Comparison of ENCODE assay signal across 8 mouse cellular contexts in genomic region chr9:45905196-45905595, GRCm38 (mm10). TPM values are rescaled to one million over a fixed set of nuclear protein-coding genes. Genes with fewer than 3 reads are reported as not detected.
DNase-seq lines count a peak whose midpoint lies in the region; ATAC-seq and TF ChIP-seq lines count a peak whose summit lies in the region.

No protein-coding gene starts in this region.

- peak overlapping the region; percentile 95 for H3K4me3 ChIP-seq in heart, embryonic 12.5 days
- H3K4me3 ChIP-seq in G1E (ENCODE audit: low read depth, low read length) = peak overlapping the region; percentile 98; the same call in 1 of the 2 replicates
- peak overlapping the region; percentile 71 for H3K4me3 ChIP-seq in hindbrain, embryonic 11.5 days (ENCODE audit: low read depth, low read length)
- H3K4me3 ChIP-seq in liver, embryonic 16.5 days (ENCODE audit: low read depth, low read length) = peak overlapping the region; percentile 100

- intact Hi-C loops in heart, postnatal 10 days (cut with DNase I) = loop anchor here (5.0 kb wide), 1 partner anchor 47 kb away; no protein-coding TSS in a partner anchor
- intact Hi-C loops in left cerebral cortex, postnatal 25 days (cut with DNase I) = loop anchor here (5.0 to 10.0 kb wide), 2 partner anchors 68 to 490 kb away; partner anchors contain the start of gene Bace1

- H3K36me3 ChIP-seq in heart, embryonic 12.5 days = peaks cover 31% of the 10 kb centered on the region
- peaks cover 50% of the 10 kb centered on the region for H3K36me3 ChIP-seq in G1E (replicated peaks)
- no peaks in the 10 kb centered on the region for H3K36me3 ChIP-seq in hindbrain, embryonic 11.5 days (ENCODE audit: control insufficient read depth, insufficient read depth, low read length)
- peaks cover 7% of the 10 kb centered on the region for H3K36me3 ChIP-seq in liver, embryonic 16.5 days (ENCODE audit: control insufficient read depth, insufficient read depth)

- ATAC-seq in heart, embryonic 12.5 days (ENCODE audit: insufficient number of reproducible peaks, low FRiP score) = no peak
- ATAC-seq in G1E (ENCODE audit: extremely low read depth, insufficient number of reproducible peaks, low FRiP score, poor library complexity, severe bottlenecking) = no peak
- ATAC-seq in hindbrain, embryonic 11.5 days (ENCODE audit: low FRiP score) = no peak
- ATAC-seq in liver, embryonic 16.5 days (ENCODE audit: low read depth) = no peak

- peak overlapping the region; percentile 80 for H3K4me2 ChIP-seq in heart, embryonic 12.5 days
- H3K4me2 ChIP-seq in hindbrain, embryonic 11.5 days (replicated peaks; ENCODE audit: low read depth, low read length) = peak overlapping the region; percentile 83
- peak overlapping the region; percentile 89 for H3K4me2 ChIP-seq in liver, embryonic 16.5 days (ENCODE audit: low read depth, low read length)

- H3K9me3 ChIP-seq in heart, embryonic 12.5 days (replicated peaks) = no peaks in the 10 kb centered on the region
- no peaks in the 10 kb centered on the region for H3K9me3 ChIP-seq in G1E (replicated peaks)
- no peaks in the 10 kb centered on the region for H3K9me3 ChIP-seq in hindbrain, embryonic 11.5 days (ENCODE audit: control insufficient read depth, low read length)
- no peaks in the 10 kb centered on the region for H3K9me3 ChIP-seq in liver, embryonic 16.5 days (replicated peaks; ENCODE audit: control insufficient read depth, low read length)

- no peak overlapping the region for H3K27ac ChIP-seq in heart, embryonic 12.5 days (ENCODE audit: poor library complexity, severe bottlenecking)
- H3K27ac ChIP-seq in hindbrain, embryonic 11.5 days (ENCODE audit: low read depth, low read length) = no peak overlapping the region
- no peak overlapping the region; the same call in 1 of the 2 replicates for H3K27ac ChIP-seq in liver, embryonic 16.5 days (ENCODE audit: low read length)

- no peak overlapping the region for H3K9ac ChIP-seq in heart, embryonic 12.5 days
- peak overlapping the region; percentile 79 for H3K9ac ChIP-seq in hindbrain, embryonic 11.5 days (ENCODE audit: low read depth, low read length)
- peak overlapping the region; percentile 100 for H3K9ac ChIP-seq in liver, embryonic 16.5 days (ENCODE audit: low read depth, low read length)

- WGBS in heart, embryonic 12.5 days = 51% methylated on average over 4 of the region's 4 CpGs
- 73% methylated on average over 4 of the region's 4 CpGs for WGBS in hindbrain, embryonic 11.5 days
- 60% methylated on average over 4 of the region's 4 CpGs for WGBS in liver, embryonic 16.5 days (ENCODE audit: insufficient replicate concordance)

- H3K27me3 ChIP-seq in heart, embryonic 12.5 days (replicated peaks) = no peaks in the 10 kb centered on the region
- H3K27me3 ChIP-seq in G1E (ENCODE audit: insufficient read depth, low read length) = no peaks in the 10 kb centered on the region
- H3K27me3 ChIP-seq in hindbrain, embryonic 11.5 days (ENCODE audit: control insufficient read depth, insufficient read depth, low read length) = no peaks in the 10 kb centered on the region
- H3K27me3 ChIP-seq in liver, embryonic 16.5 days (ENCODE audit: control insufficient read depth, insufficient read depth, low read depth, low read length) = no peaks in the 10 kb centered on the region

- no peak for TF ChIP-seq CTCF in G1E (IDR thresholded peaks at IDR 0.05; ENCODE audit: low read depth, low read length)

- no peak for DNase-seq in heart, postnatal 10 days
- DNase-seq in G1E (ENCODE audit: low spot score) = no peak
- no peak for DNase-seq in hindbrain, embryonic 11.5 days (ENCODE audit: low spot score)
- DNase-seq in left cerebral cortex, postnatal 25 days (ENCODE audit: low spot score in 2 of 2) = no peak
- DNase-seq in spleen, postnatal 10 days (ENCODE audit: low spot score in 2 of 2) = no peak
- no peak for DNase-seq in kidney, postnatal 36 days

- peaks cover 21% of the 10 kb centered on the region for H3K4me1 ChIP-seq in heart, embryonic 12.5 days (replicated peaks)
- H3K4me1 ChIP-seq in G1E (ENCODE audit: insufficient read depth, low read depth, low read length) = peaks cover 35% of the 10 kb centered on the region
- no peaks in the 10 kb centered on the region for H3K4me1 ChIP-seq in hindbrain, embryonic 11.5 days (replicated peaks; ENCODE audit: control insufficient read depth, insufficient read depth, low read length)
- peaks cover 27% of the 10 kb centered on the region for H3K4me1 ChIP-seq in liver, embryonic 16.5 days (ENCODE audit: control insufficient read depth, low read depth, low read length)

RNA-seq across cellular contexts. Expression of gene Pcsk7, which starts 1.1 kb away (rescaled TPM):
- polyA plus RNA-seq in heart, embryonic 12.5 days (2016; fragmentation: Nextera tagmentation; extraction: Ambion mirVana) = 19.4 and 19.7 TPM in 2 replicates
- 10 to 100 TPM; 23.5 to 27.2 TPM for total RNA-seq in heart, postnatal 10 days (2021)
- total RNA-seq in G1E (2014; fragmentation: Nextera tagmentation) (7.1 and 7.3 TPM in 2 replicates), G1E (2017) (11.8 and 19.1 TPM in 2 replicates)
- 5.3 and 6.3 TPM in 2 replicates for polyA plus RNA-seq in G1E (2012)
- 13.3 and 15.7 TPM in 2 replicates for polyA plus RNA-seq in hindbrain, embryonic 11.5 days (2014; fragmentation: Nextera tagmentation; extraction: Ambion mirVana)
- 7.2 and 8.4 TPM in 2 replicates for polyA plus RNA-seq in liver, embryonic 16.5 days (2015; fragmentation: Nextera tagmentation; extraction: Ambion mirVana)
- total RNA-seq in left cerebral cortex, postnatal 25 days (2021) = 10 to 100 TPM; 22.3 to 25.0 TPM

RNA-seq across cellular contexts. Expression of gene Rnf214, which starts 1.5 kb away (rescaled TPM):
- 43.6 and 45.0 TPM in 2 replicates for polyA plus RNA-seq in heart, embryonic 12.5 days (2016; fragmentation: Nextera tagmentation; extraction: Ambion mirVana)
- 10 to 100 TPM; 33.5 to 35.9 TPM for total RNA-seq in heart, postnatal 10 days (2021)
- 33.5 and 42.4 TPM in 2 replicates for total RNA-seq in G1E (2014; fragmentation: Nextera tagmentation)
- total RNA-seq in G1E (2017) = 22.4 and 31.7 TPM in 2 replicates
- polyA plus RNA-seq in G1E (2012) = 11.2 and 16.7 TPM in 2 replicates
- polyA plus RNA-seq in hindbrain, embryonic 11.5 days (2014; fragmentation: Nextera tagmentation; extraction: Ambion mirVana) = 81.4 and 109 TPM in 2 replicates
- polyA plus RNA-seq in liver, embryonic 16.5 days (2015; fragmentation: Nextera tagmentation; extraction: Ambion mirVana) = 15.0 and 16.0 TPM in 2 replicates
- 10 to 100 TPM; 70.9 to 77.5 TPM for total RNA-seq in left cerebral cortex, postnatal 25 days (2021)

RNA-seq across cellular contexts. Expression of gene Tagln, which starts 30.7 kb away (rescaled TPM):
- polyA plus RNA-seq in heart, embryonic 12.5 days (2016; fragmentation: Nextera tagmentation; extraction: Ambion mirVana) = 236 and 253 TPM in 2 replicates
- 10 to 100 TPM; 72.1 to 90.1 TPM for total RNA-seq in heart, postnatal 10 days (2021)
- total RNA-seq in G1E (2014; fragmentation: Nextera tagmentation) (not detected in 2 replicates), G1E (2017) (0.38 TPM in 1 of 2 replicates, not detected in the other)
- 0.03 and 0.07 TPM in 2 replicates for polyA plus RNA-seq in G1E (2012)
- 19.6 and 28.8 TPM in 2 replicates for polyA plus RNA-seq in hindbrain, embryonic 11.5 days (2014; fragmentation: Nextera tagmentation; extraction: Ambion mirVana)
- 6.2 and 9.5 TPM in 2 replicates for polyA plus RNA-seq in liver, embryonic 16.5 days (2015; fragmentation: Nextera tagmentation; extraction: Ambion mirVana)
- 10 to 100 TPM in 1 of 2 experiments, 1 to 10 TPM in 1; 9.3 to 12.7 TPM for total RNA-seq in left cerebral cortex, postnatal 25 days (2021)

RNA-seq across cellular contexts. Expression of gene Sidt2, which starts 49.9 kb away (rescaled TPM):
- polyA plus RNA-seq in heart, embryonic 12.5 days (2016; fragmentation: Nextera tagmentation; extraction: Ambion mirVana) = 48.5 and 53.5 TPM in 2 replicates
- 10 to 100 TPM; 71.5 to 75.4 TPM for total RNA-seq in heart, postnatal 10 days (2021)
- total RNA-seq in G1E (2014; fragmentation: Nextera tagmentation) (54.4 and 78.3 TPM in 2 replicates), G1E (2017) (14.6 and 17.7 TPM in 2 replicates)
- polyA plus RNA-seq in G1E (2012) = 25.7 and 26.4 TPM in 2 replicates
- polyA plus RNA-seq in hindbrain, embryonic 11.5 days (2014; fragmentation: Nextera tagmentation; extraction: Ambion mirVana) = 23.4 and 23.6 TPM in 2 replicates
- 18.5 and 20.5 TPM in 2 replicates for polyA plus RNA-seq in liver, embryonic 16.5 days (2015; fragmentation: Nextera tagmentation; extraction: Ambion mirVana)
- 10 to 100 TPM; 85.2 to 91.7 TPM for total RNA-seq in left cerebral cortex, postnatal 25 days (2021)
